Mouse (Mus musculus): Measurements from ENCODE around the gene Gm6760. TPM values are rescaled to one million over a fixed set of nuclear protein-coding genes. Genes with fewer than 3 reads are reported as not detected.

Gm6760 gene
- total RNA-seq (2022) = not detected

DNA sequence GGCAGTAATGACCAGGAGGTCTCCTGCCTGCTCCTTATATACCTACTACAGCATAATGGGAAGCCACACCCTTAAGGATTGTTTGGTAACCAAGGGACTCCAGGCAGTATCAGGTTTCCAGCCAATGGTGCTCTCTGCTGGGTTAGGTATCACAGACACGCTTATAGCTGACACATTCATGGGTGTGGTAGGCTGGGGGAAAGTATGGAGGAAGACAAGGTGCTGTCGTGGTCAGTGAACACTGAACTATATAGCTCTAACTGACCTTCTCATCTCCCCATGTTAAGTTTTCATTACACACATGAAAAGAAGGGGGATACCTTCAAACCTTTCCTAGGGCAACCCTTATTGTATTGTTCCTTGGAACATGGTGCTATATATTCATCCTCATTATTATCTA lies at the start of gene Gm6760:
Gene Gm6760 (minus strand): TSS at position 101 of the 400 bp plus-strand sequence.
- DNase-seq (ENCODE audit: low spot score in 2 of 2) = no peak

DNA sequence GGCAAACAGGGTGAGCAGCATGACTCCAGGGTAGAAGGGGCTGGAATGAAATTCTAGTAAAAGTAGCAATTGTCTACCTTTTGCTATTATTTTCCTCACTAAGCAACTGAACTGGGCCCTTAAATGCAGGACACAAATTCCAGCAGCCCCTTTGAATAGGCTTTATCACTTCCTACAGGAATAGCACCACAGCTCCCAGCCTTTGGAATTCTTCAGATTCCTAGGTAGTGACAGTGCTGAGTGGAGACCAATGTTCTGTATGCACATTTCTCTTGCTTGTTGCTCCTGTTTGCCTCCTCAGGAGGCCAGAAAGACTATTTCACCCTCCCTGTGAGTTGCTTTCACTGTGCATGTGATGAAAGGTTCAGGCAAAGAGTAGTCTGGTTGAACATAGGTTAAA lies 29.2 kb upstream of the Gm6760 start:
- DNase-seq (ENCODE audit: low spot score in 2 of 2) = no peak

DNA sequence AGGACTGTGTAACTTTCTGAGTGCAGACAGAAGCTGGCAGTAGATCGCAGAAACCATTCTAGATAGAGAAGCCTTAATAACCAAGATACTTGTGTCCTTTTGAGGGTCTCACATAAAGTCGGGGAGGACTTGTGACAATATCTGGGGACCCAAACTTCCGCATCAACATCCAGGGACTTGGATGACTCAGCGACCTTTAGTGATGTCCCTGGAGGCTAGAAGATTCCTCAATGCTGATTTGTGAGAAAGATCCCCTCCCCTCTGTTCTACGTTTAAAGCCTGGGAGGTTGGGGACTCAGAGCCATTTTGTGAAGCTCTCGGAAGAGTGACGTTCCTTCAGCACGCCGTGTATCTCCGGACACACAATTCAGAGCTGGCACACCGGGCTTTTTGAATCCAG lies 21.2 kb upstream of the Gm6760 start, which contains the start of gene 3830417A13Rik:
Gene 3830417A13Rik (plus strand): TSS at position 301 of the 400 bp plus-strand sequence.
- DNase-seq (ENCODE audit: low spot score in 2 of 2) = no peak

Other genes with a start within 250 kb of the Gm6760 start
- gene 3830417A13Rik, start 21.4 kb upstream of the Gm6760 start, total RNA-seq (2022) = not detected
- 10 to 100 TPM; 39.9 to 56.6 (median 49.0) TPM for gene Slitrk4, start 124.8 kb upstream of the Gm6760 start, total RNA-seq (2022)

All from left cerebral cortex, adult 8-10 months (tissue).